In genomic region chr15:97863494-97863881, GRCm38 (mm10) we compare ENCODE assay signal across 11 mouse cellular contexts. TPM values are rescaled to one million over a fixed set of nuclear protein-coding genes. Genes with fewer than 3 reads are reported as not detected.
DNase-seq lines count a peak whose midpoint lies in the region; ATAC-seq lines count a peak whose summit lies in the region.
"Had no signal": no experiment of that assay in that cellular context is flagged by ENCODE, and none has a peak within 500 bp of the region (broad histone marks: within the 10 kb centered on the region; RNA-seq: fewer than 3 reads in every experiment).

No protein-coding gene starts in this region.

- intact Hi-C loops in left cerebral cortex, postnatal 10 days (cut with DNase I), result no loop called here

- ATAC-seq in frontal cortex, adult (ENCODE audit: low TSS enrichment), result peak; percentile 93
- ATAC-seq: liver, embryonic 12.5 days had no signal

- peak; percentile 54 for DNase-seq in left cerebral cortex, adult 11 months (ENCODE audit: low spot score)
- DNase-seq in left cerebral cortex, postnatal 10 days (ENCODE audit: extremely low spot score in 1 of 2, low spot score in 2 of 2), result no peak
- DNase-seq in left cerebral cortex, adult 8-10 months (ENCODE audit: low spot score in 2 of 2), result peak; percentile 37 to 85
- peak; percentile 66 to 79 for DNase-seq in right cerebral cortex, postnatal 36 days (ENCODE audit: low spot score in 2 of 2)
- DNase-seq in kidney, adult 11 months, result no peak
- no peak for DNase-seq in thymus, postnatal 10 days (ENCODE audit: low spot score in 2 of 2)
- DNase-seq: adrenal gland, adult 2 months; cerebellum, adult 8-10 months; thymus, postnatal 14 days had no signal

RNA-seq across cellular contexts. Expression of gene Hdac7, which starts 19.2 kb away (rescaled TPM):
- total RNA-seq in left cerebral cortex, postnatal 10 days (2021), result 10 to 100 TPM; 21.5 to 23.5 TPM
- total RNA-seq in left cerebral cortex, adult 8-10 months (2022), result 10 to 100 TPM; 27.7 to 34.7 (median 32.9) TPM

RNA-seq across cellular contexts. Expression of gene Vdr, which starts 46.9 kb away (rescaled TPM):
- total RNA-seq in left cerebral cortex, postnatal 10 days (2021), result under 1 TPM; 0.14 to 0.36 TPM
- 1 to 10 TPM in 1 of 4 experiments, under 1 TPM in 3; 0.36 to 1.4 (median 0.64) TPM for total RNA-seq in left cerebral cortex, adult 8-10 months (2022)

Comparison
In these comparisons a context has a peak if more than half of its experiments do, and no peak if none do; other contexts are left out.
1. DNase-seq: peak in left cerebral cortex, adult 11 months (single experiment), left cerebral cortex, adult 8-10 months (2 of 2) and right cerebral cortex, postnatal 36 days (2 of 2); none in left cerebral cortex, postnatal 10 days (0 of 2), kidney, adult 11 months (single experiment) and thymus, postnatal 10 days (0 of 2).